Mouse (Mus musculus) hematopoietic stem cell, adult 5-6 weeks (primary cell): Measurements from ENCODE around the gene Dnmt1. TPM values are rescaled to one million over a fixed set of nuclear protein-coding genes. Genes with fewer than 3 reads are reported as not detected.
A peak's percentile ranks its signal among the peaks of the same experiment; 100 is the strongest.

Source experiments
- ATAC-seq, 2 experiments: fragments of 125-278 bp in 1 of 2; replicated peaks in 1 of 2; 2 replicates each; pipeline ENCODE4 v1.8.0; 2016 to 2017; ENCODE audit warnings: inconsistent platforms in 2 of 2, mild to moderate bottlenecking in 2 of 2, moderate number of reproducible peaks in 2 of 2, low read depth in 1 of 2, moderate TSS enrichment in 1 of 2; ENCODE audit not compliant: low FRiP score in 2 of 2, poor library complexity in 2 of 2, severe bottlenecking in 2 of 2, insufficient read depth in 1 of 2, low TSS enrichment in 1 of 2
- total RNA-seq: library from RNA; stranded (forward); fragments of 172-1452, 232-1000 nt; gene quantifications from 2 replicates; pipeline ENCODE4 v1.2.3, GENCODE M21; 2017

The Dnmt1 gene
- total RNA-seq, 1 experiment from 2014 or later: 242 TPM

DNA sequence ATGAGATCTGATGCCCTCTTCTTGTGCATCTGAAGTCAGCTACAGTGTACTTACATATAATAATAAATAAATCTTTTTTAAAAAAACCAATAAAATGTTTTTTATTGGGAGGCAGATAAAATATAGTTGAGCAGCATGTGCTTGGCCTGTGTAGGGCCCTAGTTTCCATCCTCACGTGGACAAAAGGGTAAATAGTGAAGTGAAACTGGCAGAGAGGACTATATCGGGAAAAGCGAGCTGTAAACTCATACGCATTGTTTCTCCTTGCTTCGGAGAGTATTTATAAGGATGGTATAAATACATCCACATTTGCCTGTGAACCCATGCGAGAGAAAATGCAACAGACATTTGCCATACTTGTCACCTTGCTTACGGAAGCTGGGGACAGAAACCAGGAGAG lies 20.1 kb upstream of the Dnmt1 start:
- ATAC-seq: no peak

DNA sequence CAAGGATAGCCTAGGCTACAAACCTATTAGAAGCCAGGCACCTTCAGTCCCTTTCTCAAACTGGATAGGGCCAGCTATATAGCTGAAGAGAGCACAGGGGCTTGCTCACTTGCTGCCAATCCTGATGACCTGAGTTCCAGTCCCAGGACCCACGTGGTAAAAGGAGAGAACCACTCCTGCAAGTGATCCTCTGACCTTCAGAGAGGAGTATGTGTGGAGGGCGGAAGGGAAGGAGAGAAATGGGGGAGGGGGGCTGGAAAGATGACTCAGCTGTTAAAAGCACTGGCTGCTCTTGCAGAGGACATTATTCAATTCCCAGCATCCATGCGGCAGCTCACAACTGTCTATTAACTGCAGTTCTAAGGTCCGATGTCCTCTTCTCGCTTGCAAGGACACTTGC lies 19.5 kb upstream of the Dnmt1 start:
- ATAC-seq: no peak

DNA sequence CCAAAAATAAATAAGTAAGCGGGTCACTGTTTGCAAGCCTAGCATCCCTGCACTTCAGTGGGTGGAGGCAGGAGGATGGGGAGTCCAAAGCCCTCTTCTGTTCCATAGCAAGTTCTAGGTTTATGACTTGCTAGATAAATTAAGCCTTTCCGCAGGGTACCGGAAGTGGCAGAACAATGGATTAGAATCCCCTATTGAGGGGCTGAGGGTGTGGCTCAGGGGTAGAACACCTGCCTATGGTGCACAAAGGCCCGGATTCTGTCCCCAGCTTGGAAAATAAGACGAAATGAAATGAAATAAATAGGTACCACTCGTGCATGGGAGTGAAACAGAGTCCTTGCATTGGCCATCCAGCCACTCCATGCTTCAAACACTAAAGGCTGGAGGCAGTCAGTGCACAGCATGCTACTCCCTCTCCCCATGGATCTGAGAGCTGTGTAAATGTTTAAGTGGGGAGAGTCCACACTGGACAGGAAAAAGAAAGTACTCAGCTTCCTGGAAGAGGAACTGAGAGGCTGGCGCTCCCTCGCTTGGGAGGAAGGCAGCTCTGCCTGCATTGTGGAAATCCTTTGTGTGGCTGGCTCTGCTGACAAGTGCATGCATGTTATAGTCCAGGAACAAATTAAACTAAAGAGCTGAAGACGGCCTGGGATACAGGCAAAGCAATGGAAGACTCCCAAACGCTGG lies 18.9 kb upstream of the Dnmt1 start:
- ATAC-seq: no peak

DNA sequence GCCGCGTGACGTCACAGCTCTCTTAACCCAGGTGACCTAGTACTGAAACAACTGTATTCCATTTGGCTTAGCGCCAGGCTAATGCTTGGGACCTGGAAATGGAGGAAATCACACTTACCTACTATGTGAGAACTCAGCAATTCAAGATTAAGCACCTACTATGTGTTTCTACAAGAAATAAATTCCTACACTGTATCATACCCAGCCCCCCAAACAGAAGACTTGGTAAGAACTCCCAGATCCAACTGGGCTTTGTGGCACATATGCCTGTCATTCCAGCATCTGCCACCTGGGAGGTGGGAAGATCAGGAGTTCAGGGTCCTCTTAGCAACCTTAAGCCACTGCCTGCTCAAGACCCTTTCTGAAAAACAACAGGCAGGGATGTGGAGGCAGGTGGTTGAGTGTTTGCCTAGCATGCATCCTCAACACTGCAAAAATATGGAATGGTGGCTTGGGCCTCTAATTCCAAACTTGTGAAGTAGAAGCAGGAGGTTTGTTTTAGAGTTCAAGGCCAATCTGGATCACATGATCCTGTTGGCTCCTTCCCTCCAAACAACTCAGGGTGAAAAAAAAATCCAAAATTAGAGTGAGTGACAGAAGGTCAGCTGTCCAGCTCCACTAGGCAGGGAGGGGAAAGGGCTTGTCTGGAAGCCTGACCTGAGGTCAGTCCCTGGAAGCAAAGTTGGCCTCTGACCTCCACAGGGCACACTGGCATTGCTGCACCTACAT lies 17.4 kb upstream of the Dnmt1 start:
- ATAC-seq: no peak

DNA sequence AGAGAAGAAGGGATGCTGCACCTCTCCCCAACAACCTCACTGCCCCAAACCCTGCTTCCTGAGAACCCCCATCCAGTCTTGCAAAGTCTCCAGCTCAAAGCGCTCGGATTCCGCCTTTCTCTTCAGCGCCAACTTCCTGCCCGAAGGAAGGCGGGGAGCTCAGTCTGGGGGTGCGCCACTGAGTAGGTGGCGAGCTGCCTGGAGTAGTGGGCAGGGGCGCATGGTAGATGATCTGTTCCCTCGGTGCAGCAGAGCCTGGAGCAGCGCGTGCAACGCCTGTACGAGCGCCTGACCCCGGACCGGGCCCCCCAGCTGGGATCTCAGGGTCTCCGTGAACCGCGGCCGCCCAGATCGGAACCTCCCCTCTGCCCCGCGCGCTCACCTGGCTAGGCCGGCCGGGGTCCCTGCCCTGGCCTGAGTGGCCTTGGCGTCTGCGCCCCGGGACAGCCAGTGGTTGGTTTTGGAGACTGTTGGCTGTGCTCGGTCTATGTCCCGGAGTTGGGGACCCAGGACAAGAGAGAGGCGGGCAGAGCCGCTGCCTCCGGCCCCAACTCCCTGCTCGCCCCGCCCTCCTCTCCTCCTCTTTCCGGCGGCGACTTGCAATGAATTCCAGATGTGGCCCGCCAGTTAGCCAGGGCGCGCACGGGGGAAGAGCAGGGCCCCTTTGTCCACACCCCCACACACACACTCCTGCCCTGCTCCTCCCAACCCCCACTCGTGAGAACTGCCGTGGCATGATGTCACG lies 16.7 kb upstream of the Dnmt1 start, which contains the start of gene S1pr2:
TSS of gene S1pr2 (minus strand) at position 566 of the 745 bp plus-strand sequence.
- ATAC-seq: peak; percentile 73 to 82

DNA sequence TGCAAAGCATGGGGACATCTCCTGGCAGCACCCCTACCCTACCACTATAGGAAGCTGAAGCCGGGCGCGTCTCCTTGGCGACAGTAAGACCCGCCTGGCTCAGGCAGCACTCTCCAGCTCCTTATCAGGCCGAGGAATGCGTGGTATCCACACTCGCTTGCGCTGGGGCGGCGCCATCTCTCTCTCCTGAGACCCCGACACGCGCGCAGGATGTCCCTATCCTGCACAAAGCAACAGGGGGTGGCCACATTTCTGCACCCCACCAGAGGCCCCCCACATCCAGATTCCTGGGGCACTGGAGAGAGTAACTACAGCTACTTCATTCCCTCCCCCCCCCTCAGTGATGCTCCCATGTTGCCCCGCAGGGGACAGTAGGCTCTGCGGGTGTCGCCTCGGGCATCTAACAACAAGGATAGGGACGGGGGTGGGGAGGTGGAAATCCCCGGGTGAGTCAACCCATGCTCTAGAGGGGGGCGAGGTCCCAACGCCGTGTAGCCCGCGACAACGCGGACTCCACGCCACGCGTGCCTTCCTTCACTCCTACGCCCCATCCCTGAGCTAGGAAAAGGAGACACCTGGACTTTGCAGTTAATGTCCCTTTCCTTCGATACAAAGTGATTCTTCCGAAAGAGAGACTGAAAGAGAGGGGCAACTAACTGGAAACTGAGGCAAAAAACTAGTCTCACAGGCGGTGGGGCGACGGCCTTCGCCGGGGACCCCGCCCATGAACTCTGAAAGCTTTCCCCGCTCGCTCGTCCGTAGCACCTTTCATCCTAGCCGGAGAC lies 15.9 kb upstream of the Dnmt1 start:
- 0 out of 4 replicates have a peak, but pooled peaks of 1 of the 2 experiments have one; percentile 3 for ATAC-seq

DNA sequence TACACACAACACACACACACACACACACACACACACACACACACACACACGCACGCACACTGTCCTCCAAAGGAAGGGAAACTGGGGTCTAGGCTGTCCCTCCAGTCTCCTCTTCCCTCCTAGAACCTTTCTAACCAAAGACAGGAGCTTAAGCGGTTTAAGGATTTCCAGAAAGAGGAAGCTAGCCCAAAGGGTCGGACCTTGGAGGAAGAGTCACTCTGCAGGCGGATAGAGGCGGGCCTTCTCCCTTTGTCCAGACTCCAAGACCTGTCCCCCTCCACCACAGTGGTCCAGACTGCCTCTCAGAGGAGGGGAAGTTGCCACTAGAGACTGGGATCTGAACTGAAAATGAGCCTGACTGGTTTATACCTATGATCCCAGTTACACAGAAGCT lies 14.0 kb upstream of the Dnmt1 start:
- peak; percentile 47 to 54 for ATAC-seq

DNA sequence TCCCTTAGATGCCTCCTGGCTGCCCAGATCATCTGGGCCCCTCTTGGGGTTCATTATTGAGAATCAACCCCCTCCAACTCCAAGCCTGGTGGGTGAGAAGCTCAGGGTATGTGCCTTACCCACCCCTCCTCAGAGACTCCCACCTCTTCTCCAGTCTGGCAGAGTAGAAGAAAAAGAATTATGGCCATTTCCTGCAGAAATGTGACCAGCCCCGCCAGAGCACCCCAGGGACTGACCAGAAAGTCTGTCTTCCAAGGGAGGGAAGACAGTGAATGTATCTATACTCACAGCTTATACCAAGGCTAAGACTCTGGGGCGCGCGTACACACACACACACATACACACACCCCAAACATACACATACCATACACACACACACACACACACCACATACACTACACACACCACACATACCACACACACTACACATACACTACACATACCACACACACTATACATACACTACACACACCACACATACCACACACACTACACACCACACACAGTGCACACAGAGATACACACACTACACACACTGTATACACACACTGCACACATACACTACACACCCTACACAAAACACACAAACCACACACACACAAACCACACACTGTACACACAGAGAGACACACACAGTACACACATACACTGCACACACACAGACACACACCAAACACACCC lies 13.5 kb upstream of the Dnmt1 start:
- no peak for ATAC-seq

DNA sequence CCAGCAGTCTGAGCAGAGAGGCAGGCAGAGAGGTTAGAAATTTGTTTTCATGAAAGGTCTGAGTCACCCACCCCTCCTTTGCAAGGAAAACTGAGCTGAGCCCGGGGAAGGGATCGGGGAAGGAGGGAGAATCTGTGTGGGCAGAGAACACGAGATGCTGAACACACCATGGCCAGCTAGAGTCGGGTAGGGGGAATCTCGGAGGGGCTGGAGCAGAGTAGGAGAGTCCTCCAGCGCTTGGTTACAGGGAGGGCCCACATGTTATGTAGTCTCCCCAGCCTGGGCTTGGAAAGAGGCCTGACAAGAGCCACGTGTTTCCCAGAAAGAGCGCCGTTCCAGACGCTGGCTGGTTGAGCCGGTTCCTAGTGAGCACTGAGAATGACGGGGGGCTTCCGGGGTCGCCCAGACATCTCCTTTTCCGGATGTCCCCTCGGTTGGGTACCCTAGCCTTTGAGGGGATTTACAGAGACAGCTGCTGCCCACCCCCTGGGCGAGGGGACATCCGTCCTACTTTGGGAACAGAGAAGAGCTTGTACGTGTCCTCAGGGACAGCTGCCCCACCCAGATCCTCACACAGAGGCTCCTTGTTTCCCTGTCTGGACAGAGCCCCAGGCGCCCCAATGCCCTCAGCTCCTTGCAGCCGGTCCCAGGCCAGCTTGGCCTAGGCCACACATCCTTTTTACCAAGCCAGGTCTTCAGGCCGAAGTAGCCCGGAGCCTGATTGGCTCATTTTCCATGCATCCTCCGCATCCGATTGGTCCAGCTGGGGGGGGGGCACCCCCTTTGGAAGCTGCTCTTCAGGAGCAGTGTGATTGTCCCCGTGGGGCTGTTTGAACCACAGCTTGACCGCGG lies 12.7 kb upstream of the Dnmt1 start:
- ATAC-seq: no peak

DNA sequence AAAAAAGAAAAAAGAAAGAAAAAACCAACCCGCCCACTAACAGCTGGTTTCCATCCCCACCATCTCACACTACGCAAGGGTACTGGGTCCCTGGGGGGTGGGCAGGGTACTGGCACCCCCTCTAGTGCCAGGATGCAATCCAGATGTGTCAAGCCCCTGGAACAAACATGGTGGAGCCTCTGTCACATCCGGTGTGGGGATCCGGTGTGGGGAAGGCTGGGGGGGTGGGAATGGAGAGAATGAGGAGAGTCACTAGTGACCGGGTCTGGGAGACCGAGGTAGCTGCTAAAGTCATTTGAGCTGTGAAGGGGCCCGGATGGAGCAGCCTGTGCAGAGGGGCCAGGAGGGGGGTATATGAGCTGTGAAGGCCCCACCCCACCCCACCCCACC lies 12.1 kb upstream of the Dnmt1 start:
- ATAC-seq: no peak

DNA sequence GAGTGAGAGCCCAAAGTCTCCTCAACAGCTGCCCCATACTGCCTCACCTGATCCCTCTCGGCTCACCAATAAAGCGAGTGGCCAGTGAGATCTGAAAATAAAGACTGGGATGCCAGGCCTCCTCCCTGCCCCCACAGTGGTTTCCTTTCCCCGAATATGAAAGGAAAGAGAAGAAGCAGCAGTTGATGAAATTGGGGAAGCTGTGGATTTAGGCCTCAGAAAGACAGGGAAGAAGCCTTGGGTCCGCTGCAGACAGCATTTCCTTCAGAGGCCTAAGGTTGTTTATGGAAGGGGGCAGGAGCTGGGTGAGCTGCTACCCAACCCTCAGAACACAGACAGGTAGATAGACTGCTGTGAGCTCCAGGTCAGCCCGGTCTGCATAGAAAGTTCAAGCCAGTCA lies 7.1 kb upstream of the Dnmt1 start:
- no peak for ATAC-seq

DNA sequence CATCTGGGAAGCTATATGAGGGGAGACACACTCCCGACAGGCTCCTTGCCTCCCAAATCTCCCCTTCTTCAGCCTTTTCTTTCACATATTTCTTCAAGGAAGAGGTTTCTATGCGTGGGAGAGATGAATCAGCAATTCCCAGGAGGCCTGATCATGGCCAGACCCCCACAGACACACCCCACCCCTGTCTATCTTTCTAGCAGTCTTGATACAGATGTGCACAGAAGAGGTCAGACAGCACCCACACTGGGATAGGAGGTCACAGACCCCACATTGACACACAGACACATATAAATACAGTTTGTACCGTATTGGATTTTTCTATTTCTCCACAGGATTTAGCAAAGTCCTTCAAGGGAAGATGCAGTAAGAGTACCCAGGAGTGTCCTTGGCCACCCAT lies 6.3 kb upstream of the Dnmt1 start:
- ATAC-seq: no peak

DNA sequence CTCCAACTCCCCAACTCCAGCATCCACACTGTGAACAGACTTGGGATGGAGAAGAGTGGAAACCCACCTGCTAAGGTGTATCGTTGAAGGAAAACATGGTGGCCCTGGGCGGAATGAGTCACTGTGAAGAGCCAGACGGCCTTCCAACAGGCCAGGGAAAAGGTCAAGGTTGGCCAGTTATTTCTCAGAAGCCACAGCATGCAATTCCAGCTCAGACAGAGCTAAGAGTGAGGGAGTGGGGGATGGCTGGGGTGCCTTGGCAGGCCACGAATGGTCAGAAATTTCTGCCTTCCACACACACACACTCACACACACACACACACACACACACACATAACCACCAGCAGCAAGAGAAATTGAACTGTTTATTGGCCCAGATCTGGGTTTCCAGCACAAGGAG lies 5.9 kb upstream of the Dnmt1 start:
- no peak for ATAC-seq

DNA sequence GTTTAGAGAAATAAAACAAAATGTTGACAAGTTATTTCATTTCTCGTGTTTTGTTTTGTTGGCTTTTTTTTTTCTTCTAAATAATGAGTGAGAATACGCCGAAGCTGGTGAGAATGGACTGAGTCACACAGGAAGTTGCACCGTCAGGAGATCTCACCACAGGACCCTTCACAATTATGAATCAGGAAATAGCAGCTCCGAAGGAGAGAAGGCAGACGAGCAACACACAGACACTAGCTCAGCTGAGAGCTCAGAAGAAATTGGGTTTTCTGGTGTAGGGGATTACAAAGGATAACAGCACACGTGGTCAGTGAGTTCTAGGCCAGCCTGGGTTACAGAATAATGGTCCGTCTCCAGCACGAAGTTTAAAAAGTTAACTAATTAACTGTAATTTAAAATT lies 1.9 kb upstream of the Dnmt1 start:
- peak; percentile 79 to 89 for ATAC-seq

DNA sequence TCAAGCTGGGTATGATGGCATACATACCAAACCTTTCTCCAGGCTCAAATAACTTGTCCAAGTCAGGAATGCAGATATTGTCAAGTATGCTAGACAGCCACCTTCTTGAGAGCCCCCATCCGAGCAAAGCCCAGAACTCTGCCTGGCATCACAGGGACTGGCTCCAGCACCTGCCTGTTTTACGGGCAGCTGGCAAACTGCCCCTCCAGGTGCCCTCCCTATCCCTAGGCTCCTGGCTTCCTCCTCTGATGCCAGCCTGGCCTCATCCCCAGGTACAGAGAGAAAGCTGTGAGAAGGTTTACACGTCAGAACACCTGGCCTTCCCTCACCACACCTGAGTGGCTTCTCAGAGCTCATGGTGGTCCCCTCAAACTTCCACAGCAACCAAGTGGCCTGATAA lies 2.7 kb downstream of the Dnmt1 start:
- ATAC-seq: no peak

DNA sequence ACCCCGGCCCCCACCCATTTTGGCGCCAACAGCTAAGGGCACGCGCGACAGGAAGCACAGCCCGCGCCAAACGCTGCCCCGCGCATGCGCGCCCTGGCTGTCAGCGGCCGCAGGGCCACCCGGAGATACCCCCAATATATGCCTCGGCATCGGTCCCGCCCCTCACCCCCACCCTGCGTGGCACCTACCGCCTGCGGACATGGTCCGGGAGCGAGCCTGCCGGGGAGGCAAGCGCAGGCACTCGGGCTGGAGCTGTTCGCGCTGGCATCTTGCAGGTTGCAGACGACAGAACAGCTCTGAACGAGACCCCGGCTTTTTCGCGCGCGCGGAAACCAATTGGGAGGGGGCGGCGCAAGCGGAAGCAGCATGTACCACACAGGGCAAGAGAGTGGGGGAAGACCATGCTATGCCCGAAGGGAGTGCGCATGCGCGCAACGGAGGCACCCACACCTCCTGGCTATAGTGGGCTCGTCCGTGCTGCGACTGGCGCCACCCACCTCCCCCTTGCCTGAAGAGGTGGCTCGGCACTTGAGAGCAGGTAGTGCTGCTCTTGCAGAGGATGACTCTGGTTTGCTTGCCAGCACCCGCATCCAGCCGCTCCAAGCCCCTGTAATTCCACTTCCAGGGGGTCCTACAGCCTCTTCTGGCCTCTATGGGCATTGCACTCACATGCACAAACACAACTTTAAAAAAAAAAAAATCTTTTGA lies 7.0 kb downstream of the Dnmt1 start:
- peak; percentile 95 to 97 for ATAC-seq
